Mouse (Mus musculus): Measurements from ENCODE around the gene Hmgcl.

Hmgcl gene

DNA sequence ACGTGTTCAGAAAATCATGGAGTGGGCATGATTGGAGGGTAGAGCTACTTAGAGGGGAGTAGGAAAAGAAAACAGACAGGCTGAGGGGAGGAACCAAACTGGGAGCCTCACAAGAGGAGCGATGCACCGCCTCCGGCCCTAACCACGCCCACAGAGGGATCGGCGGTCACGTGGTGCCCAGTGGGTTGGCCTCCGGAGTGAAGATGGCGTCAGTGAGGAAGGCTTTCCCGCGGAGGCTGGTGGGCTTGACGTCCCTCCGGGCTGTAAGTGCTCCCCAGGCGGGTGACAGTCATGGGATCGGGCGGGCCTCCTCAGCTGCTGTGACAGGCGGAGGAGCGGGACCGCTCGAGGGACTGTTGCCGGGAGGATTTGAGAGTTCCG lies at the start of gene Hmgcl:
Hmgcl (plus strand) TSS at position 171 of the 381 bp plus-strand sequence.
- in situ Hi-C loops (cut with MboI) = loop anchor here (10.0 kb wide), 1 partner anchor 141 kb away; no protein-coding TSS in a partner anchor

GRCm38 (mm10) chr4:135898380-135899049 lies 47.7 kb upstream of the Hmgcl start:
- in situ Hi-C loops (cut with MboI) = no loop called here

DNA sequence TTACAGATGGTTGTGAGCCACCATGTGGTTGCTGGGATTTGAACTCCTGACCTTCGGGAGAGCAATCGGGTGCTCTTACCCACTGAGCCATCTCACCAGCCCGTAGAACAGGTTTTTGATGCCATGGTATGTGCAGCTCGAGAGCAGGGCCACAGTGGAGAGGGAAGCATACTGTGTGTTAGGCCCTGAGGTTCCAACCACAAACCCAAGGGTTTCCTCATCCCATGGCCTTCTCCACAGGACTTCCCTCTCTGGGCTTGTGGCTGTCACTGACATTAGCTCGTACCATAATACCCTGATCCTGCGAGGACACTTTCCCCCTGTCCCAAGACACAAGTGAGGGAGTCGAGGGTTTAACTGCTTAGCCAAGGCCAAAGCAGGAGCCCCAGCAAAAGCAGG lies 47.2 kb upstream of the Hmgcl start:
- in situ Hi-C loops (cut with MboI) = no loop called here

GRCm38 (mm10) chr4:135900008-135900407 lies 46.2 kb upstream of the Hmgcl start:
- in situ Hi-C loops (cut with MboI) = no loop called here

GRCm38 (mm10) chr4:135902606-135903242 lies 43.5 kb upstream of the Hmgcl start:
- in situ Hi-C loops (cut with MboI) = no loop called here

GRCm38 (mm10) chr4:135904810-135905209 lies 41.4 kb upstream of the Hmgcl start:
- in situ Hi-C loops (cut with MboI) = no loop called here

DNA sequence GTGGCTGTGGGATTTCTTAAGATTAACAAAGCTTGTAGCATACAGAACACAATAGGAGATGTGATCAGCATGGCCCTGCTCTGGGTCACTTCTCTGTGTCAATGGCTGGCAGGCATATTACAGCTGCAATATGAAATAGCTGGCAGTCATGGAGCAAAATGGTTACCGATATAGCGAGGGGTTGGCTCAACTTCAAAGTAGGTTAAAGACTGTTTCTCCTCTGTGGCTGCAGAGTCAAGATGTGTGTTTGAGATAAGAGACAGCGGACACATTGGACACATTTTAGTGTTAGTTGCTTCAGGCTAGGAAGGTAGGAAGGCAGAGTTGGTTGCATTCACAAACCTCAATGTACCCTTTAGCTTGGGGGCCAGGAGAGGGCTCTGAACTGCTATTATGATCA lies 39.6 kb upstream of the Hmgcl start:
- in situ Hi-C loops (cut with MboI) = no loop called here

DNA sequence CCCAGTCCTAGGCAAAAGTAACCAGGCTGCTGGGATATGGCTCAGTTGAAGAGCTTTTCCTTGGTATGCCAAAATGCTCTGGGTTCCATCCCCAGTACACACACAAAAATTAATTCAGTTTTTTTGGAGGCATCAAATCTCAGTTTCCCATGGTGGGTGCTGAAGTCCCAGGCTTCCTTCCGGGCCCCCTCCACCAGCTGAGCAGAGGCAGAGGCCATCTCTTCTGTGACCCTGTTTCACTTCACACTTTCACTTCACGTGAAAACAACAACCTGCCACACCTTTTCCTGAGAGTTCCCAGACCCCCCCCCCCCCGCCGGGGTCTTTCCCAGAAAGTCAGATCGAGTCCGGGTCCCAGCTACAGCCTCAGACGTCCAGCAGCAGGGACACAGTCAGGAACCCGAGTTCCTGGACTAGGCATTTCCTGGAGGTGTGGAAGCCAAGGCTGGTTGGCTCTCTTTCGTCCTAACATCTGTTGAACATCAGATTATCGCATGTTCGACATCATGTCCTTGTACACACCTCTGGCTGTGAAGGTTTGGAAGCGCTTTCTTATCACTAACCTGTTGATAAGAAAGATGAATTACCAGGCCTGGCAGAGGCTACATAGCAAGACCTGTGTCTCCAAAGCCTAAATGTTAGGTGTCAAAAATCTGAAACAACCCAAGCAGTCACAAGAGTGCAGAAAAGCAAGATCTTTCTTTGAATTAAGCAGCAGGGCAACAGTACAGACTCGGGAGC lies 36.8 kb upstream of the Hmgcl start:
- in situ Hi-C loops (cut with MboI) = no loop called here

- in situ Hi-C loops (cut with MboI) = no loop called here
These were observed 34.7 kb upstream of the Hmgcl start for GRCm38 (mm10) chr4:135911531-135911930.

DNA sequence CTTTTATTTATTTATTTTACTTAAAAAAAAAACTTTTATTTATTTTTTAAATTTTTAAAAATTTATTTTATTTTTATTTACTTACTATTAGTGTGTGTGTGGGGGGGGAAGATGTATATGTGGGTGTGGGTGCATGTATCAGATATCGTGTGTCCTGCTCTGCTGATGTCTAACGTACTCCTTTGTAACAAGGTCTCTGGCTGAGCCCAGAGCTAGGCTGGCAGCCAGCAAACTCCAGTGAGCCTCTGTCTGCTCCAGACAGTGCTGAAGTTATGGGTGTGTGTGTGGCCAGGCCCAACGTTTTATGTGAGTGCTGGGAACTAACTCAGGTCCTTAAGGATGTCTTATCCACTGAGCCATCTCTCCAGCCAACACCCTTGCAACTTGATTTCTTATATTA lies 34.1 kb upstream of the Hmgcl start:
- in situ Hi-C loops (cut with MboI) = no loop called here

- in situ Hi-C loops (cut with MboI) = no loop called here
These were observed 33.4 kb upstream of the Hmgcl start for GRCm38 (mm10) chr4:135912835-135913234.

DNA sequence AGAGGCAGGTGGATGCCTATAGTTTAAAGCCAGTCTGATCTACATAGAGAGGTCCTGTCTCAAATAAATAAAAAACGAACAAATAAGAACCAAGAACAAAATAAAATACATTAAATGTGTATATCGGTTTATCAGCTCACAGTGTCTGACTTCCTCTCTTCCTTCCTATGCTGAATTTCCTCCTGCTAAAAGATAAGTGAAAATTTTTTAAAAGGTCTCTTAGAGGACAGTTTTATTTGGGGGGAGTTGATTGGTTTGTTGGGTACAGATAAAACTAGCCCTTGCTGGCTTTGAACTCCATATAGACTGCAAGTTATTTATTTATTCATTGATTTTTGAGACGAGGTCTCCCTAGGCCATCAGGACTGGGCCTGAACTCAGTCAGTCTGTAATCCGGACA lies 32.8 kb upstream of the Hmgcl start:
- in situ Hi-C loops (cut with MboI) = no loop called here

DNA sequence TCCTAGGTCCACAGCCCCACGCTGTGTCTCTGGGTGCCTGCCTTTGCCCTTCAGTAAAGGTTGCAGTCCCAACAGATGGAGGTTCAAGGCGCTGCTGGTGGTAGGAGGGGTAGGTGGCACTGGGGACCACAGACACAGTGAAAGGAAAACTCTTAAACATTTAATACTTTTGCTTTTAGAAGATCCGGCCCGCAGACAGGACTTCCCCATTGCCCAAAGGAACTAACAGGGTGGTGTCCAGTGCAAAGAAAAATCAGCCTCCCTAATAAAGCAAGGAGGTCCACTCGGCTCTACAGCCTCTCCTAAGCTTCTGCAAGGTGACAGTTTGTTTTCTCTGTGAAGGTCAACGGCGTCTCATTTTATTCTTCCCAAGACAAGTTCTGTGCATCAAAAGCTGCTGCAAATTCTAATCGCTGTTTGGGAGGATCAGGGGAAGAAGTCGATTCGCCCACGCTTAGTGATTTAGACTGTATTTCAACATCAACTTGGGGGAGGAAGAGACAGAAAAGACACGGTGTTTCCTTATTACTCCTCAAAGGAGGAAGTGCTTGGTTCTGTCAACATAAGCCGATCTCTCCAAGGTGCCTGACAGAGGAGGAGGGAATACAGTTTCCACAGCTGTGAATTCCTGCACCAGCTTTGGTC lies 27.5 kb upstream of the Hmgcl start:
- in situ Hi-C loops (cut with MboI) = no loop called here

DNA sequence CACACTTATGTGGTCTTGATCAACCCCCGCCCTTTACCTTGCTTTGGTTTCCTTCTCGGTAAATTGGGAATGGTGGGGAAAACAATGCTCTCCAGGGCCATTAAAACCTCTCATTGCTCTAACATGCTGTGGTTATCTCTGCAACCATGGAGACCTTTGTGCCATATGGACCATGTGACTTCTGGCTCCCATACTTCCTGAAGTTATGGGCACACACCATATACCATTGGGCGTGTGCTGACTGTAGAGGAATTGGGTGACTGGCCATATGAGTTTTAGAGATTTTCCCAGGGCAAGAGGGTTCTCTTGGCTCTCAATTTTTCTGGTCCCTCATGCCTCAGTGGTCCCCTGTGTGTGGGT lies 27.0 kb upstream of the Hmgcl start:
- in situ Hi-C loops (cut with MboI) = no loop called here

- in situ Hi-C loops (cut with MboI) = no loop called here
These were observed 25.7 kb upstream of the Hmgcl start, which contains the start of gene Fuca1 for GRCm38 (mm10) chr4:135920304-135921241. Fuca1 (plus strand) TSS chr4:135920735.

DNA sequence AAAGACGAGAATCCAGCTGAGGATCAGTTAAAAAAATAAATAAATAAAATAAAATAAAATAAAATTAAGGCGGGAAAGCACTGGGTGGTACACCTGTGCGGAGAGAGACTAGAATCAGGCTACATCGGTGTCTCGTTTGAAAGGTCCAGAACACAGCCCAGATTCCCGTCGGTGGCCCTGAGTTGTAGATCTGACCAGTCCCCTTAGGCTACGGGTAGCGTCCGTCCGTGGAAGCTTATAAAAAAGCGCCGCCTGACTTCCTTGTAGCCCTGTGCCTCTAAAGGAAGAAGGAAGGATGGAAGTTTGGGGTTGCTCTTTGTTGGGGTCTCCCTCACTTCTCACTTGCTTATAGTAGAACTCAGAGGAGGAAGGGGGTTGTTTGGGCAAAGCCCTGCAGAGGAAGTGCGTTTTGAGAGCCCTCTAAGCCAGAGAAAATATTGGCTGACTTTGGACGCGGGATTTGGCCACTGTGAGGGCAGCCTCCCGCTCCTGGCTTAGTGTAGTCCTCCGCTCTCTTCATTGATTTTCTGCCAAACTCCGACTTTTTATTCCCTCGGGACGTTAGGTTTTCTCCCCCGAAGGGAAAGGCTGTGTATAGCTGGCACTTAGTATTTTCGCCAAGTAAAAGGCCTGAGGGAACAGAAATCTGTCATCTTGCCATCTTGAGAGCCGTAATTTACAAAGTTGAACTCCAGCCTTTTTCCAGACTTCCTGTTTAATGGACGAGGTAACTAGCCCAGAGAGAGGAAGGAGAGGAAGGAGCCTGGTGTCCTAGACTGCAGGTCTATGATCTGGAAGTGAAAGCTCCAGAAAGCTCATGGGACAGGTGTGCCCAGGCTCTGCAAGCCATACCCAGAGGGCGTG lies 24.8 kb upstream of the Hmgcl start:
- in situ Hi-C loops (cut with MboI) = no loop called here

DNA sequence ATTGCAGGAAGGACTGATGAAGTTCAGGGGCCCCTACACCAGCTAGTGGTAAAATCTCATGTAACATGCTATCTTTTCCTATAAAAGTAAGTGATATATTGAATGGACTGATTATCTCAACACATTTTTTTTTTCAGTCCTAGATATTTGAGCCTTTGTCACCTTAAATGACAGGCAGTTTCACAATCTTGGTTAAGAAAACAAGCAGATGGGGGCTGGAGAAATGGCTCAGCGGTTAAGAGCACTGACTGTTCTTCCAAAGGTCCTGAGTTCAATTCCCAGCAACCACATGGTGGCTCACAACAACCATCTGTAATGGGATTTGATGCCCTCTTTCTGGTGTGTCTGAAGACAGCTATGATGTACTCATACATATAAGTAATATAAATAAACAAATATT lies 24.1 kb upstream of the Hmgcl start:
- in situ Hi-C loops (cut with MboI) = no loop called here

GRCm38 (mm10) chr4:135924418-135924817 lies 21.8 kb upstream of the Hmgcl start:
- in situ Hi-C loops (cut with MboI) = no loop called here

- in situ Hi-C loops (cut with MboI) = loop anchor here (5.0 kb wide), 1 partner anchor 33 kb away; no protein-coding TSS in a partner anchor
These were observed 20.9 kb upstream of the Hmgcl start for GRCm38 (mm10) chr4:135925341-135925740.

DNA sequence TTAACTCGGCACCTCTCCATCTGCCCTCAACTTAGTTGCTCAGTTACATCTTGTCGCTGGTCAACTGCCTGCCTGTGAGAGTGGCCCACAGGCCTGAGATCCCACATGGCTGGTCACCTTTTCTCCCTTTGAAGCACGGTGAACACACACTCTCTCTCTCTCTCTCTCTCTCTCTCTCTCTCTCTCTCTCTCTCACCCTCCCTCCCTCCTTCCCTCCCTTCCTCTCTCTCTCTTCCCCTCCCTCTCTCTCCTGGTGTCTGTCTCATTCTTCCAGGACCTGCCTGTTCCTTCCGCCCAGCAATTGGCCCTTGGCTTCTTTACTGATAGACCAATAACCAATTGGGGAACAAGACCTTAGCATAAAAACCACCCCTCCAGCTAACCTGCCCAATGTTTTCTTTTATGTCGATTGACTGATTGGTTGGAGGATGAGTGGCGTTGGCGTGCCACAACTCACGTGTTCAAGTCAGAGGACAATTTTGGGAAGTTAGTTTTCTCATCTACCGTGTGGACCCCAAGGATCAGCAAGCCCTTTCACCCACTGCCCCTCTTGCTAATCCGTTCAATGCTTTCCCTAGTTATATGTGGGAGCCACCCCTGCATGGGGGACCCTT lies 19.9 kb upstream of the Hmgcl start:
- in situ Hi-C loops (cut with MboI) = loop anchor here (5.0 kb wide), 1 partner anchor 34 kb away; no protein-coding TSS in a partner anchor
